Mouse (Mus musculus) left cerebral cortex, adult 2 months (tissue): ENCODE data around the gene Slco4a1. TPM values are rescaled to one million over a fixed set of nuclear protein-coding genes. Genes with fewer than 3 reads are reported as not detected.

ENCODE experiments used
- DNase-seq, 2 experiments: peaks; one replicate each; pipeline ENCODE4 v3.0.0; 2021 to 2022; ENCODE audit warnings: low spot score in 2 of 2, mixed read lengths in 1 of 2; ENCODE audit errors: extremely low spot score in 1 of 2
- H3K27ac ChIP-seq: fragments of 200-600 bp; 2 replicates; pipeline ENCODE4 v1.8.1; 2022
- H3K4me3 ChIP-seq: fragments of 200-600 bp; 2 replicates; pipeline ENCODE4 v1.8.1; 2022
- CTCF ChIP-seq: fragments of 200-600 bp; IDR thresholded peaks from 2 replicates; pipeline ENCODE4 v1.8.1; 2022; ENCODE audit warnings: antibody characterized with exemption, mild to moderate bottlenecking, moderate library complexity
- intact Hi-C: fragments of 180-260 bp; cut with DNase I; formaldehyde crosslinking; loops from one replicate; pipeline ENCODE4 v1.15.1; 2025
- total RNA-seq, 2 experiments: library from RNA; stranded (reverse); gene quantifications; 2 replicates each; pipeline ENCODE4 v1.2.3; 2021

The Slco4a1 gene
- total RNA-seq, 2 experiments from 2014 or later, result 2.6 to 3.1 TPM

- Histone ChIP-seq H3K27ac (no peak overlapping the region), H3K4me3 (no peak overlapping the region)
- no peak for TF ChIP-seq CTCF
- no peak for DNase-seq
- intact Hi-C loops, result loop anchor here (1.0 to 5.0 kb wide), 2 partner anchors 79 to 155 kb away; no protein-coding TSS in a partner anchor
These were observed 23.3 kb upstream of the Slco4a1 start for GRCm38 (mm10) chr2:180432751-180433150.

DNA sequence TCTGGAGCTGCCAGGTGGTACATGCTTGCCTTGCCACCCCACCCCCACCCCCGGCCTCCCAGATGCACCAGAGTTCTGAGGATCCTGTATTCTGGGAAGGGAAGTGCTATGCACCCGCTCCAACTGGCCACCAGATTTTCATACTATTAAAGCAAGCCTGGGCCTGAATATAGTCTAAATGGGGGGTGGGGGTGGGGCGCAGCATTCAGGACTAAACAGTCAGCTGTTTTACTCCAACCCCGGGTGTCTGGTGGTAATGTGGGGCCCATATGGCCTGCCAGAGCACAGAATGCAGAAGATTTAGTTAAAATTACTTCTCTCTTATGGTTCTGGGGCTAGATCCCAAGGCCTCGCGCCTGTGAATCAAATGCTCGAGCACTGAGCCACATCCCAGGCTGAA is 22.7 kb upstream of the Slco4a1 start:
- H3K27ac ChIP-seq, result peak overlapping the region; percentile 24; the same call in 1 of the 2 replicates
- no peak overlapping the region for H3K4me3 ChIP-seq
- intact Hi-C loops, result loop anchor here (5.0 kb wide), 1 partner anchor 156 kb away; no protein-coding TSS in a partner anchor
- DNase-seq, result no peak
- no peak for TF ChIP-seq CTCF

- intact Hi-C loops, result no loop called here
These were observed 20.6 kb upstream of the Slco4a1 start for GRCm38 (mm10) chr2:180435341-180435926.

GRCm38 (mm10) chr2:180437149-180437864 is 18.7 kb upstream of the Slco4a1 start:
- Histone ChIP-seq H3K27ac (no peak overlapping the region), H3K4me3 (no peak overlapping the region)
- intact Hi-C loops, result no loop called here
- no peak for TF ChIP-seq CTCF
- no peak for DNase-seq

More at GRCm38 (mm10) chr2:180435341-180435926, 20.6 kb upstream of the Slco4a1 start:
- no peak overlapping the region for H3K4me3 ChIP-seq
- no peak overlapping the region for H3K27ac ChIP-seq
- TF ChIP-seq CTCF, result no peak
- DNase-seq, result no peak

- no peak for DNase-seq
- Histone ChIP-seq H3K27ac (no peak overlapping the region), H3K4me3 (no peak overlapping the region)
- TF ChIP-seq CTCF, result no peak
- intact Hi-C loops, result no loop called here
These were observed 16.3 kb upstream of the Slco4a1 start for GRCm38 (mm10) chr2:180439791-180440190.

GRCm38 (mm10) chr2:180440596-180441332 is 15.3 kb upstream of the Slco4a1 start:
- intact Hi-C loops, result no loop called here
- no peak for DNase-seq

DNA sequence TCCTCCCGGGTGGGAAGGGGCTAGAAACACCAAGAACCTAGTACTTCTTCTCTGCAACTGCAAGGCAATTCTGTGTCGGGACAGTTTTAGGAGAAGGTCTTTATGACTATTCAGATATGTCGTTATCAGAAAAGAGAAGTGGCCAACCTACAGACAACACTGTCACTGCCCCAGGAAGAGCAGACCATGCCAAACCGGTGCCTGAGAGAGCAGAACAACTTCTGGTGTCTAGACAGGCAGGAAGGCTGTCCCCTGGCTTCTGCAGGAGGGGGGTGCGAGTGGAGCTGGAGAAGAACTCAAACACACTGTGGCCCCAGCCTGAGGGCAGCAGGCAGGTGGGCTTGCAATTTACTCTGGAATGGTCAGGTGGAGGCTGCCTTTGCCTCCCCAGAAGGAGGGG is 14.0 kb upstream of the Slco4a1 start:
- no peak for TF ChIP-seq CTCF
- no peak overlapping the region; the same call in 1 of the 2 replicates for H3K27ac ChIP-seq
- intact Hi-C loops, result no loop called here
- no peak for DNase-seq
- no peak overlapping the region for H3K4me3 ChIP-seq

More at GRCm38 (mm10) chr2:180440596-180441332, 15.3 kb upstream of the Slco4a1 start:
- no peak overlapping the region for H3K4me3 ChIP-seq
- no peak for TF ChIP-seq CTCF
- H3K27ac ChIP-seq, result no peak overlapping the region

- no peak for DNase-seq
- intact Hi-C loops, result no loop called here
- H3K27ac ChIP-seq, result no peak overlapping the region
- no peak for TF ChIP-seq CTCF
- no peak overlapping the region for H3K4me3 ChIP-seq
These were observed 12.2 kb upstream of the Slco4a1 start for GRCm38 (mm10) chr2:180443861-180444260.

DNA sequence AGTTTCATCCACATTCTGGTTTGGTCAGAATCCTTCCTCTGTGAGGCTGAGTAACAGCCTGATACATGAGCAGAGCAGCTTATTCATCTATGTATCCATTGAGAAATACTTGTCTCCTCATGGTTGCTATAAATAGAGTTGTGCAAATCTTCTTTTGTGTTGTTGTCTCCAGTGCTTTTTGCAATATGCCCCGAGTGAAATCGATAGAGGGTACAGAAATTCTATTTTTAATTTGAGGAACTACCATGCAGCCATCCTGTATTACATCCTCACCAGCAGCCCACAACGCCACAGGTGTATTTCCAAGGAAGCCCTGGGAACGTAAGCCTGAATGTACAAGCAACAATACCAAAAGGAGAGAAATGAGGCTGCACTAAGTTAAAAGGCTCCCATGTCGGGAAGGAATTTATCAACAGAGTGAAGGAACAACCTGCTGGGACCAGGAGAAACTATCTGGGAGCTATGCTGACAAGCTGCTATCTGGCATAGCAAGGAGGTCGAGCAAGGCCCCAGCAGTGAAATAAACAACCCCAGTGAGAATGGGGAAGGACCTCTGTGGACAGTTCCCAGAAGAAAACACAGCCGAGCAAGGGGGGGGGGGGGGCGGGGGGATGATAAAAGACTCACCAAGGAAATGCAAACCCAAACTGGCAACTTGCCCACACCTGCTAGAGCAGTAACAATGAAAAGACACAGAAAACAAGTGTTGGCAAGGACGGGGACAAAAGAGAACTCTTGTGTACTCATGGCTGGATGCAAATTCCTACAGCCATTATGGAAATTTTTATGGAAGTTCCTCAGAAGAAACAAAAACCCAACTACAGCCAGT is 10.9 kb upstream of the Slco4a1 start:
- intact Hi-C loops, result no loop called here
- no peak for DNase-seq
- Histone ChIP-seq H3K27ac (no peak overlapping the region), H3K4me3 (no peak overlapping the region)
- no peak for TF ChIP-seq CTCF

- Histone ChIP-seq H3K27ac (no peak overlapping the region), H3K4me3 (no peak overlapping the region)
- TF ChIP-seq CTCF, result no peak
- intact Hi-C loops, result no loop called here
- no peak for DNase-seq
These were observed 10.1 kb upstream of the Slco4a1 start for GRCm38 (mm10) chr2:180445962-180446361.

DNA sequence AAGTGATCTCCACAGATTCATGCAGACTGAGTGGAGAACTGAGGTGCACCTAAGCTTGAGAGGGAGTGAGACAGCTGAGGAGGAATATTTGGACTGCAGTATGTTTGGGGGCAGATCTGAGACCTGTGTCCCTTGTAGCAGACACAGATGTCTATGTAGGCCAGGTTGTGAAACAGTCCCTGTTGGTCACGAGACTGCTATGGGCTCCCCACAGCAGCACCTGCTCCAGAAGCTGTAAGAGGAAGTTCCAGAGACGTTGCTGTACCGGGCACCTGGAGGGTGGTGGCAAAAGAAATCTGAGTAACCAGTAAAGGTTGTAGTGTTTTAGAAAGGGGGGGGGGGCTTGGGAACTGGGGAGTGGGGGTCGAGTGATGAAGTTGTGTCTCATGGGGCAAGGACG is 7.0 kb upstream of the Slco4a1 start:
- no peak for DNase-seq
- intact Hi-C loops, result no loop called here
- H3K27ac ChIP-seq, result no peak overlapping the region
- H3K4me3 ChIP-seq, result no peak overlapping the region
- TF ChIP-seq CTCF, result no peak
